Mouse (Mus musculus): Measurements from ENCODE around the gene Asnsd1. TPM values are rescaled to one million over a fixed set of nuclear protein-coding genes. Genes with fewer than 3 reads are reported as not detected.

Asnsd1 gene
- polyA plus RNA-seq, 1 experiment from 2014 or later, result 91.9 TPM

DNA sequence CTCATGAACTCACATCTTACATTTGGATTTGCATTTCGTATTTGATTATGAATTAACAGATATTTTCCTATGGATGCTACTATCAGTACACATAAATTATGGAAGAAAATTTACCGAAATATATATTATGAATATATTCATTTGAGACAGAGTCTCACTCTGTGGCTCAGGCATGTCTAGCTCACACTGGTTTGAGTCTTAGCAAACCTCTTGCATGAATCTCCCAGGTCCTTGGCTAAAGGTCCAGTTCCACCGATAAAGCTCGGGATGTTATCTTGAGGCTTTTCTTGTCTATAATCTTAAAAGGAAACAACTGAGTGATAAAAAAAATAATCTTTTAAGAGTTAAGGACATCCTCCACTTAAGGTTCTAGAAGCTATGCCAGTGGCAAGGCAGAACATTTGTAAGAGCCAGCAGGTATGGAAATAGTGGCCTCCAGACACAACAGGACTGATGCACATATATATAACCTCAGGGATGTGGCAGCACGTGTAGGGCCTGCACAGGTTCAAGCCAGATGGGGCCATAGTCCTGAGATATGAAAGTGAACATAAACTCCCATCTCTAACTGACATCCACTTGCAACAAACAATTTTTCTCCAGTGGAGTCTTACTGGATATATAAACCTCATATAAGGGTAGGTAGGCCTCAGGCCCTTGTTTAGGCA, 27.6 kb downstream of the Asnsd1 start:
- WGBS, result 96% methylated on average over 5 of the region's 5 CpGs
- no peak overlapping the region for H3K4me3 ChIP-seq (replicated peaks)

DNA sequence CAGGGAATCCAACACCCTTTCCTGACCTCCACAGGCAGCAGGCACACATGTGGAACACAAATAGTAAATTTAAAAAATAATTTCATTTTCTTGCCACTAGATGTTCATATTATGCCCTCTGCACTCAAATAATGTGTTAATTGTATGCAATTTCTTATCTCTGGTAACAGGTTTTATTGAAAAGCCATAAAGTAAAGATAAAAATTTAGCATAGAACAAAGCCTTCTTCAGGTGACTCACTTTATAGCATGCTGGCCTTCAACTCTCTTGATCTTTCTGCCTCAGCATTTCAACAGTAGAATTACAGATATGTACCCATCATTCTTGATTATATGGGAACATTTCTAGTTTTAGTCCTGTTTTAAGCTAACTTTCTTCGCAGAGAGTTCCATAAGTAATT, 28.3 kb downstream of the Asnsd1 start:
- Histone ChIP-seq H3K36me3 (replicated peaks) (peaks cover 19% of the 10 kb centered on the region), H3K27me3 (no peaks in the 10 kb centered on the region), H3K4me3 (replicated peaks) (no peak overlapping the region), H3K9me3 (no peaks in the 10 kb centered on the region), H3K4me2 (no peak overlapping the region), H3K4me1 (no peaks in the 10 kb centered on the region), H3K9ac (no peak overlapping the region), H3K27ac (no peak overlapping the region)
- WGBS, result 95% methylated on average over 1 of the region's 1 CpGs
- ATAC-seq (ENCODE audit: low FRiP score), result no peak

More for the DNA sequence above, 27.6 kb downstream of the Asnsd1 start:
- no peak overlapping the region for H3K4me2 ChIP-seq
- H3K9ac ChIP-seq, result no peak overlapping the region
- peaks cover 19% of the 10 kb centered on the region for H3K36me3 ChIP-seq (replicated peaks)
- H3K27me3 ChIP-seq, result no peaks in the 10 kb centered on the region
- H3K4me1 ChIP-seq, result no peaks in the 10 kb centered on the region
- ATAC-seq (ENCODE audit: low FRiP score), result no peak
- no peak overlapping the region for H3K27ac ChIP-seq
- H3K9me3 ChIP-seq, result no peaks in the 10 kb centered on the region

DNA sequence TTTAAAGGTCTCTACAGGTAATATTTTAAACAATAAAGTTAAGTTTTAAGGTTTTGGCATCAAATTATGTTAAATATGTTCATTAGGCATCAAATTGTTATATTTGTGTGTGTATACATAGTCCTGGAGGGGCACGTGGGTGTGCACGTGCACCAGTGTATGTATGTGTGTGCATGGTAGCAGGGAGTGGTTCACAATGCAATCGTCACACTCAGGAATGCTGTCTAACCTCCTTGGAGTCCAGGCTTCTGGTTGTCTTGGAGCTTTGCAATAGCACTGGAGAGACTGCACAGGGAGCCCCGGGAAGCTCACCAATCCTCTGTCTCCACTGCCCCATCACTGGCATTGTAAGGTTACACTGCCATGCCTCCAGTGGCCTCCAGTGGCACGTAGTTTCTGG, 29.3 kb downstream of the Asnsd1 start:
- H3K4me2 ChIP-seq, result no peak overlapping the region
- no peaks in the 10 kb centered on the region for H3K9me3 ChIP-seq
- 92% methylated on average over 5 of the region's 5 CpGs for whole genome bisulfite sequencing
- H3K4me1 ChIP-seq, result no peaks in the 10 kb centered on the region
- no peak overlapping the region for H3K4me3 ChIP-seq (replicated peaks)
- no peak overlapping the region for H3K27ac ChIP-seq
- no peak for ATAC-seq (ENCODE audit: low FRiP score)
- no peaks in the 10 kb centered on the region for H3K27me3 ChIP-seq
- H3K9ac ChIP-seq, result no peak overlapping the region
- peaks cover 24% of the 10 kb centered on the region for H3K36me3 ChIP-seq (replicated peaks)

DNA sequence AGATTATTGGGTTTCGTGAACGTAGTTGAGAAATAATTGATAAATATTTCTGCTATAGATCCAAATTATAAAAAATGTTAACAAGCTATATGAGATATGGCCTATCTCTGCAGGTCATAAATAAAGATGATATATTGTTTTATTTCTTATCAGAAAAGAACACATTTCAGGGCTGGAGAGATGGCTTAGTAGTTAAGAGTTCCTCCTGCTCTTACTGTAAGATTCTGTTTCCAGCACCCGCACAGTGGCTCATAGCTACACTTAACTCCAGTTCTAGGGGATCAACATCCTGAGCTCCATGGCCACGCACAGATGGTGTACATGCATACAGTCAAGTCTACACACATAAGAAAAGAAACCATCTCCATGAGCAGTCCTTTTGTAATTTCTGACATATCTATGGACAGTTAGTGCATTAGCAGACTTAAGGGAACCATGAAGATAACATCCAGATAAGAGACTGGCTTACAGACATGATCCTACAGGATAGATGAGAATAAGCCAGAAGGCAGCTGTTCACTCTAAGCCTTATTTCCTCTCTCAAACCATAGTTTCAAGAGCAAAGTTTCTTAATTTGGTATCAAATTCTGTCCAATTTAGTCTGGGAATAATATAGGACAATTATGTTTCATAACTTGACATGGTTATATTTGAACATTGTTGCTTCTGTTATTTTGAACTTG, 30.7 kb downstream of the Asnsd1 start:
- no peak overlapping the region for H3K4me3 ChIP-seq (replicated peaks)
- no peaks in the 10 kb centered on the region for H3K27me3 ChIP-seq
- whole genome bisulfite sequencing, result 97% methylated on average over 4 of the region's 4 CpGs
- H3K36me3 ChIP-seq (replicated peaks), result peaks cover 29% of the 10 kb centered on the region
- no peaks in the 10 kb centered on the region for H3K9me3 ChIP-seq
- H3K9ac ChIP-seq, result no peak overlapping the region
- ATAC-seq (ENCODE audit: low FRiP score), result no peak
- no peak overlapping the region for H3K4me2 ChIP-seq
- no peak overlapping the region for H3K27ac ChIP-seq
- no peaks in the 10 kb centered on the region for H3K4me1 ChIP-seq

DNA sequence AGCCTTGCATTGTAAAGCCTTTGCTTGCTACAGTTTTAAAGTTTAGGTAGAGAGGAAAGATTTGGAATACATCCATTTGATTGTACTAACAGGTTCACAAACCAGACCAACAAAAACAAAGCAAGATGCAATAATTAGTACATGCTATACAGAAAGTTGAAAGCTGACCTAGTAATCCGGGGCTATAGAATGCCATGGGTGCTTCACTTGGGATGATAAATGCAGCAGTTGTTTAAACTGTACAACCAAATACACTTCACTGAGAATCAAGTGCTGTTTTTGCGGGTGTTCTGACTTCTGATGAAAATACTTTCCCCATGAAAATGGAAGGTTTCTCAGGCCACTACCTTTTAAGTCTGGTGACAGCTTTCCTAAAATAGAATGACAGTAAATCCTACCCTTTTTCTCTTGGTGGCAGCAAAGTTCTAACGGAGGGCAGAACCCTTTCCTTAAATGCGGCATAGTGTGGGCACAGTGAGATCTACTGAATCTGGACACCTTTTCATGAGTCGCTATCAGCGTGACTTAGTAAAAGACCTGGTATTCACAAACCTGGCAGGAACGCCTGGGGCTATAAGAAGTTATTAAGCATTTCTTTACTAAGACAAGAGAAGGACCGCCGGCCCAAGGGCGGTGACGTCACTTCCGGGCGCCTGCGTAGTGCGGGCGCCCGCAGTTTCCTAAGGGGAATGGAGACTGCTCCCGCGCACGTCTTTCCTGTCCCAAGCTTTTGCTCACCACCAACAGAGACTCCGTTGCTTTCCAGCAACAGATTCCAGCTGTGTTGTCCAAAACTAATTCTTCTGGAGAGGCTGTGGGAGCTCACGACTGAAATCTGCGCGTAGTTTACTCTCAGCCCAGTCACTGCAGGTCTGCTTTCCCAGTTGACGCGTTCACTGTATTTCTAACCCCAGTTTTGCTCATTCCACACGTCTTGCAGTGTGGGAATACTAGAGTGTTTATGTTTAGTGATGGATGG, 39.3 kb downstream of the Asnsd1 start, which contains the start of gene Osgepl1:
Gene Osgepl1 (plus strand): TSS at position 636 of the 979 bp plus-strand sequence.
- Histone ChIP-seq H3K9ac (peak within 1 kb of the TSS; percentile 76), H3K9me3 (no peaks in the 10 kb centered on the region), H3K4me1 (0 out of 2 replicates have a peak, but pooled peaks cover 11% of the 10 kb centered on the region), H3K4me3 (replicated peaks) (peak within 1 kb of the TSS; percentile 61), H3K27me3 (no peaks in the 10 kb centered on the region), H3K27ac (peak within 1 kb of the TSS; percentile 89), H3K4me2 (peak within 1 kb of the TSS; percentile 65), H3K36me3 (replicated peaks) (peaks cover 13% of the 10 kb centered on the region)
- peak; percentile 99 for ATAC-seq (ENCODE audit: low FRiP score)
- WGBS, result 3% methylated on average over 27 of the region's 27 CpGs

DNA sequence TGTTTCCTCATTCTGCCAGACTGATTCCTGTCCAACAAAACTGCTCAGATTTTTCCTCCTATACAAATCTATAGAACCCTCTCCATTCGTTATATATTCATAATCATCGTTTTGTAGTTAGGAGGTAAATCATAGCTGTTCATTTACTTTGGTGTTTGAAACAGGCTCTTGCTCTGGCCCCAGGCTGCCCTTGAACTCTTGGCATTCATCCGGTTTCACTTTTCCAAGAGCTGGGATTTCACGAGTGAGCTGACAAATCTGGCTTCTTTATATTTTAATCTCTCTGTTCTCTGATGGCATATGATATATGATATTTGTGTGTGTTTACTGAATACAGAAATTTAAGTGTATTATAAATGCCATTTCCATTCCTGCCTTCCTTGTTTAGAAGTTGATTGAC, 52.0 kb downstream of the Asnsd1 start:
- no peak for ATAC-seq (ENCODE audit: low FRiP score)
- Histone ChIP-seq H3K27ac (no peak overlapping the region), H3K4me3 (replicated peaks) (no peak overlapping the region), H3K9me3 (no peaks in the 10 kb centered on the region), H3K27me3 (no peaks in the 10 kb centered on the region), H3K9ac (no peak overlapping the region), H3K36me3 (replicated peaks) (peaks cover 12% of the 10 kb centered on the region), H3K4me2 (no peak overlapping the region), H3K4me1 (peaks cover 6% of the 10 kb centered on the region)
- 92% methylated on average over 4 of the region's 4 CpGs for WGBS

DNA sequence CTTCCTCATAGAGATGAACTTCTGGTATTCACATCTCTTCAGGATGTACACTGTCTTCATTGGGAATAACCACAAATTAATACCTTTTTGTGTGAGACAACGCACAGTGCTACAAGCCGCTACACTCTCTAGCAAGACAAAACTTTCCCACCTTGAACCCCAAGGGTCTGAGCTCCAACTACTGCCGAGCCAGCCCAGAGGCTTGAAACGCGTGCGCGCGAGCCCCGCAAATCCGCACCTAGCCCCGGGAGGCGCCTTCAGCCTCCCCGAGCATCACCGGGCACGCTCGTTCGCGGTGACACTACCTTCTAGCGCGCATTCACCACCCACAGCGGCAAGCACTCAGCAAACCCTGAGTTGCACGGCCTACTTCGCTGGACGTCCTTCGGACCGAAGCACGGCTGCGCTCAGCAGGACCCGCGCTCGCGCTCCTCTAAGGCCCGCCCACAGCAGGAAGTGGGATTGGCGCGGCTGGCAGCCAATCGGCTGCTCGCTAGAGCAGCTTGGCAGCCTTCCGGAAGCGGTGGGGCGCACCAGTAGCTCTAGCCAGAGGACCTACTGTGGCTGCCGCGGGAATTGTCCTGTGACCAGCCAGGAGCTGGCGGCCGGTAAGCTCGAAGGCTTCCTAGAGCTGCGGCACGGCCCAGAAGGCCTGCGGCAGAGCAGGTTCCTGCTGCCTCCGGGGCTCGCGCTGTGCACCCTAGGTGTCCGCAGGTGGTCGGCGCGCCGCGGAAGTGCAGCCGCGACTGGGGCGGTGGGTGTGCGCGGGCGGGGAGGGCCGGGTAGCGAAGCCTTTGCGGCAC, 55.8 kb downstream of the Asnsd1 start, which contains the start of the genes Pms1, Ormdl1 and Gm28778:
Gene Pms1 (minus strand): TSS at position 438 of the 803 bp plus-strand sequence.
Gene Ormdl1 (plus strand): TSS at position 515 of the 803 bp plus-strand sequence.
Gene Gm28778 (plus strand): TSS at position 531 of the 803 bp plus-strand sequence.
- under 1% methylated on average over 66 of the region's 66 CpGs for WGBS
- H3K27ac ChIP-seq, result peak within 1 kb of the TSS; percentile 91
- peaks cover 9% of the 10 kb centered on the region for H3K36me3 ChIP-seq (replicated peaks)
- peak within 1 kb of the TSS; percentile 62 for H3K4me2 ChIP-seq
- H3K9me3 ChIP-seq, result no peaks in the 10 kb centered on the region
- peak within 1 kb of the TSS; percentile 82 for H3K9ac ChIP-seq
- peak within 1 kb of the TSS; percentile 82 for H3K4me3 ChIP-seq (replicated peaks)
- no peaks in the 10 kb centered on the region for H3K27me3 ChIP-seq
- peak; percentile 100 for ATAC-seq (ENCODE audit: low FRiP score)
- peaks cover 6% of the 10 kb centered on the region for H3K4me1 ChIP-seq

Other genes with a start within 250 kb of the Asnsd1 start
- not detected in 2 replicates for gene 1700019A02Rik, start 165.1 kb downstream of the Asnsd1 start, polyA plus RNA-seq (2016; fragmentation: Nextera tagmentation; extraction: Ambion mirVana)
- 24.5 and 26.3 TPM in 2 replicates for gene Pms1, start 55.7 kb downstream of the Asnsd1 start, polyA plus RNA-seq (2016; fragmentation: Nextera tagmentation; extraction: Ambion mirVana)
- gene Ormdl1, start 55.7 kb downstream of the Asnsd1 start, polyA plus RNA-seq (2016; fragmentation: Nextera tagmentation; extraction: Ambion mirVana), result 72.2 and 79.8 TPM in 2 replicates
- not detected in 2 replicates for gene Gm28778, start 55.6 kb downstream of the Asnsd1 start, polyA plus RNA-seq (2016; fragmentation: Nextera tagmentation; extraction: Ambion mirVana)
- 31.6 and 33.4 TPM in 2 replicates for gene Osgepl1, start 39.1 kb downstream of the Asnsd1 start, polyA plus RNA-seq (2016; fragmentation: Nextera tagmentation; extraction: Ambion mirVana)
- not detected in 2 replicates for gene Asdurf, start 133 bp downstream of the Asnsd1 start, polyA plus RNA-seq (2016; fragmentation: Nextera tagmentation; extraction: Ambion mirVana)
- 0.95 and 1.5 TPM in 2 replicates for gene Gm28551, start 85 bp downstream of the Asnsd1 start, polyA plus RNA-seq (2016; fragmentation: Nextera tagmentation; extraction: Ambion mirVana)

Measured in forebrain, embryonic 12.5 days (tissue).